Mouse (Mus musculus) retina, adult 2 months (tissue): ENCODE data around the gene C1qtnf1.
"Not testable (repeated sequence)": the region's sequence is repeated elsewhere in the genome, so short reads cannot be mapped to it uniquely, and the experiment has no call there.

ENCODE experiments used
- DNase-seq: peaks from one replicate; pipeline ENCODE4 v3.0.0-alpha.2; 2012; ENCODE audit warnings: low read depth, low spot score

The C1qtnf1 gene

DNA sequence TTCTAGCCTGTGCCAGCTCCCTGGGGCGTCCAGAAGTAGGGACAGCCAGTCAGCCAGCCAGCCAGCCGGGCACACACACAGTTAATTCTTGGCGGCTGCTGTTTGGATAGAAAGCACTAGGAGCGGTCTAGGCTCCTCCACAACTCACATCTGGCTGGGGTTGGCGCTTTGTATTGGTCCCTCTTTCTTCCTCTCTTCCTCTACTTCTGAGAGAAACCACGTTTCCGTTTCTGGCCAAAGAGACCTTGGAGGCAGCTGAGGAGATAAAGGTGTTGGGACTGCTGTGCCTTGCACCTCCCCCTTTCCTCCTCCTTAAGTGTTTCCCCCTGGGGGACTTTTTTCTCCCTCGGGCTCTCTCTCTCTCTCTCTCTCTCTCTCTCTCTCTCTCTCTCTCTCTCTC lies at the start of gene C1qtnf1:
Gene C1qtnf1, plus strand, starts transcription at position 218 of the 400 bp plus-strand sequence.
- no peak for DNase-seq

DNA sequence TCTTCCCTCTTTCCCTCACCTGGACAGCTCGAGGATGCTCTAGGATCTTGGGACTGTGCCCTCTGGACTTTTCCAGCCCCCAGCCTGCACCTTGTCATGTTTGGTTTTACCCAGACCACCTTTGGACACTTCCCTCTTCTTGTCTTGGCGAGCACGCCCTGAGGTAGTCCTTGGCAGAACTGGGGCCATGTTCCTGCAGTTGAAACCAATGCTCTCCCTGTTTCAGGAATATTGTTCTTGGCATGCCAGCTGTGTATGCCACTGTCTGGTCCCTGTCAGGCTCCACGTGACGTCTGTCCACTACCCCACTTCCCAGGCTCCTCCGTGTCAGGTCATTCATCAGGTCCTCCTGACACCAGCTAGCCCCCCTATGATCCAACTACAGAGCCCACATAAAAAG lies 49.3 kb upstream of the C1qtnf1 start:
- DNase-seq, result no peak

DNA sequence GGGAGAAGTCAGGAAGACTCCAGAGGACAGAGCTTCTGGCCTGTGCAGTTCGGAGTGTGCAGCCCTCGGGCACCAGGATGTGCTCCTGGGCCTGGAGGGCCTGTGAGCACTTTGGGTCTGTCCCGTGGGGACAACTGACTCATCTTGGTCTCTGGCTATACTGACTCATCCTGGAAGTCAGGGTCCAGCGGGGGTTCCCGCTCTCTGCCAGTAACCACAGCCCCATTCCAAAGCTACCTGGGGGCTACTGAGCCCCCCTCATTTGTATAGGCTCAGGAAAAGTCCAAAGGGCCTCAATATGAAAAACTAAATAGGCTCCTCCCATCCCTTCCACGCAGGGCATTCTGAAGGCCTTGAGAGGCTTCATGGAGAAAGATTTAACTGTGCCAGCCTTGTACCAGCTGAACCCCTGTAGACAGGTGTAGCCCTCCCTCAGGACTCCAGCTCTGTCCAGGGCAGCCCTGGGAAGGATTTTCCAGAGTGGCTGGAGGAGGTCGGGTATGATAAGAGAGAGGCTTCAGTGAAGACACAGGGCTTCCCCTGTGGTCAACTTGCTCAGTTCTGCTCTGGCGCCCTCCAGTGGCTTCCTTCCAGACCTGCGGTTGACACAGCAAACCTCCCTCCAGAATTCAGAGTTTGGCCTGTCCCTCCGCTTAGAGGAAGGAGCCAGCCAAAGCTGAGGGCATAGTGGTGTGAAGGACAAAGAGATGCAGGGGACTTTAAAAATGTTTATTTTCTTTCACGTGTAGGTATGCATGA lies 48.6 kb upstream of the C1qtnf1 start:
- peak; percentile 36 for DNase-seq

DNA sequence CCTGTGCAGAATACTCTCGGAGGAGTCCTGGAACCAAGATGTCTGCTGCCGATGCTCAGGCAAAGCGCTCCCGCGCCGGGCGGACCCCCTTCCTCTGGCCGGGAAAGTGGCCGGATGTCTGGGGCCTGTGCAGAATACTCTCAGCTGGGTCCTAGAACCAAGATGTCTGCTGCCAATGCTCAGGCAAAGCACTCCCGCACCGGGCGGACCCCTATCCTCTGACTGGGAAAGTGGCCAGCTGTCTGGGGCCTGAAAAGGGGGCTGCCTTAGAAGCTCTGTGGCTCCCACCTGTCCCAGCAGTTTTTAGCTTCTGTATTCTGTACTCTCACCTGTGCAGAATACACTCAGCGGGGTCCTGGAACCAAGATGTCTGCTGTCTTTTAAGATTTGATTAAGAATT lies 40.2 kb upstream of the C1qtnf1 start:
- DNase-seq, result not testable (repeated sequence)

DNA sequence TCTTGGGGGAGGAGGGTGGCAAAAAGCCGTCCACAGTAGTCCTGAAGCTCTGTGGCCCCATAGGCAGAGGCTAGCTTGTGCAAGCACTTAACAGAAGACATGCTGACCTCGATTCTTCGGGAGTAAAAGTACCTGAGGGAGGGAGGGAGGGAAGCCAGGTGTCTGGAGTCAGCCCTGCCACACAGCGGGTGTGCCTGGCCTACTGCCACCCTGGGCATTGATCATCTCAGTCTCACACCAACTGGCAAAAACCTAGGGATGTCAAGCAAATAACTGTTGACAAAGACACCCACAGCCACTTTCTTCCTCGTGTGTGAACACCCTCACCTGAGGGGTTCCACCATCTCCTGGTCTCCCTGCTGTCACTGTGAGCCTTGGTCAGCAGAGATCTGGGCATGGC lies 34.0 kb upstream of the C1qtnf1 start:
- DNase-seq, result no peak

DNA sequence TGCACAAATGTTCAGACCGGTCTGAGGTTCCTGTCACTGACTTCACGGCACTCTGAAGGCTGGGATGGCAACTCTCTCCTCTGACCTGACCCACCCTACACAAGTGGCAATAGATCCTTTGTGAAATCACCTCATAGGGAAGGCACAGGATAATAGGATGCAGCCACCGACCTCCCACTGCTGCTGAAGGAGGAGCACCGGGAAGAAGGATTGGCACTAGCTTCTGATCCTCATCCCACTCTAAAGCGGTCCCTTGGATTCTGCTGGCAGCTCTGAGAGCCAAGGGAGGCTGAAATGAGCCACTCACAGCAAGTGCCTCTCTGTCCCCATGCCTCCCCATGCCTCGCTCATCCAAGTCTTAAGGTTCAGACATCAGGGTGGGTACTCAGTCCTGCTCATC lies 33.5 kb upstream of the C1qtnf1 start:
- no peak for DNase-seq

DNA sequence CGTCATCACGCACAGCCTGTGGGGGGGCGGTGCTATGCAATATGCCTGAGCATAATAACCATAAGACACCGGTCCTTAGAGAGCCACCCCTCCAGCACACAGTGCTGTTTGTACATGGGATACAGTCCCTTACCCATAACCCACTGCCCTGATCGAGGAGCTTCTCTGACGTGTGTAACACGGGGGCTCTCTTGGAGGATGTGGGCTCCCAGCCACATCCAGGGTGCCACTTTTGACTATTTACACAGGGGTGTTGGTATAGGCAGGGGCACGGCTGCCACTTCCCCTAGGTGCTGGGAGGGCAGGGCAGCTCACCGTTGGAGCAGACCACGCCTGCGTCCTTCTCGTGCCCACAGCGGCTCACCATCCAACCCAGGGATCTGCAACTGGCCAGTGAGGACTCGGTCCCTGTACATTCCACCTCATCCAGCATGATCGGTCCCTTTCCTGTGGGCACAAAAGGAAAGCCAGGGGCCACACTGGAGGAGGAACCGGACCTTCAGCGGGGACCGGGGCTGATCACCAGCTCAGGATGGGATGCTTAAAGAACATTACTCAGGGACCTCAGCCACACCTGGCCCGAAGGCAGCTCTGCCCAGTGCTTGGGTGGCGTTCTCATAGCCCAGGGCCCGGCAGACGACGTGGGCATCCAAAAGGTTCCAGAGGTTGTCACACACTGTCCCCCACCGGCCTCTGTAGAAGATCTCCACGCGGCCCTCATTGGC lies 30.0 kb upstream of the C1qtnf1 start:
- no peak for DNase-seq

DNA sequence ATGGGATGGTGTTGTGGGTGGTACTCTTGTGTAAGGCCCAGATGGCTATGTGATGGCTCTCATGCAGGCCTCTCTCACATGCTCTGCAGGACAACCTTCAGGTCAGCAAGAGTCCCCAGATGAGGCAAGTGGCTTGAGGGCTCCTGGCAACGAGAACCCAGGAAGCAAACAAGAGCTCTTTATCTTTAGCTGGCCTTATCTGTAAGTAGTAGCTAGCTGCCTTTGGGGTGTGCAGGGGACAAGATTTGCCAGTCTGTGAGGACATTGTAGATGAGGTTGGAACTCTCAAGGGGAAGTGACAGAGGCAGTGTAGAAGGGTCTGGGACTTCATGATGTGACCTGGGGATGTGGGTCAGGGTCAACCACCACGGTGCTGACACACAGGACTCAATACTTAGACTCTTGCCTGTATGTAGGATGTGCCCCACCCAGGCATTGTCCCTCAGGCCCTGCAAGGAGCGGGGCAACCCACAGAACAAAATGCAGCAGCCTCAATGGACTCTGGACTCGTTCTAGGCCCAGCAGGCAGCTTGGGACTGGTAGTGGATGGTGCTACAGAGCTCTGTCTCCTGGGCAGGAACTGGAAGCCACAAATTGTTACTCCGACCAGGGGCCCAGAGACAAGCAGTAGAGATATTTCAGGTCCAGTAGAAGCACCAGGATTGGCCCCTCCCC lies 28.0 kb upstream of the C1qtnf1 start:
- no peak for DNase-seq

DNA sequence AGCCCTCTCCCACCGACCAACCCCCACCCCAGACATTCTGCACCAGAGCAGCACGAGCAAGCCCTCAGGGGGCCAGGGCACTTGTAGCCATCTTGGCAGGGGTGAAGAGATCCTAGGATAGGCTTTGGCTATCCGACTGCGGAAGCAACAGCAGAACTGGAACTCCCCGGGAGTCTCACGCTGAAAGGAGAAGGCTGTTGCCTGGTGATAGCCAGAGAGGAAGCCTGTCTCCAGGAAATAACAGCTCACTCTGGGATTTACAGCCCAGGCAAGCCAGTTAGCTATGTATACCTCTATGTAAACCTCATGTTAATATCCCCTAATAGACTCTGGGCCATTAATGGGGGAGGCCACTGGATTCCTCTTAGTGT lies 27.5 kb upstream of the C1qtnf1 start:
- no peak for DNase-seq

DNA sequence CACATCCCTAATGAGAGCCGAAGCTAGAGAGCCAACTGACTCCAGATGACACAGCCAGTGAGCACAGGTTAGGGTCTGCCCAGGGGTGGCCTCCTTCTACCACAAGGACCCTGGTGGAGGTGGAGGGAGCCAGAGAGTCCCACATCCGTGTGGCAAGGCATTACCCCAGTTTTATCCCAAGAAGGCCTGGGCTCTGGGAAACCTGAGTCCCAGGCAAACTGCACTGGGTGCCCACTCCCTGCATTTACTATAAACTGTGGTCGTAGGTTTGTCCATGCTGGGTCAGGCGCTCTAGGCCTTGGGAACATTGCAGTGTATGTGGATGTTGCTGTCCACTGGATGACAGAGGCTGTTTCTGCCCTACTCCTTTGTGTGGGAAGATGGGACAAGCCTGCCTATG lies 26.8 kb upstream of the C1qtnf1 start:
- DNase-seq, result no peak

DNA sequence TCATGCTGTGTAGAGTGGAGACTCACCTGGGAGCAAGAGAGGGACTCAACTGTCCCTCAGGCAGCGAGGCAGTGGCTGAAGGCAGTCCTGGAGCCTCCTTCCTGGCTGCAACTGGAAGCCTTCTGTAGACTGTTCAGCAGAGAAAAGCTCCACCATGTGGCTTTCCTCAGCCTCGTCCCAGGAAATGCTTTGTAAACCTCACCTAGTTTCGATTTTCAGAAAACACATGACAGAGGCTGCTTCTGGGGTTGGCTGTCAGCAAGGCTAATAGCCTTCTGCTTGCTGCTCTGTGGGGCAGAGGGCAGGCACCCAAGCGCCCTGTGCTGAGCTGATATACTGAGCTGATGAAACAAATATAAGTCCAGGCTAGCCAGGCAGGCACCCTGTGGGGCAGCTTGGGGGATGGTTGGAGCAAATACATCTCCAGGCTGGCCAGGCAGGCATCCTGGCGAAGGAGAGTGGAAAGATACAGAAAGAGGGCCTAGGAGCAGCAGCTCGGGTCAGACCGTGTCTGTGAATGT lies 26.2 kb upstream of the C1qtnf1 start, which contains the start of gene Lgals3bp:
Gene Lgals3bp, minus strand, starts transcription at position 333 of the 521 bp plus-strand sequence.
- no peak for DNase-seq

DNA sequence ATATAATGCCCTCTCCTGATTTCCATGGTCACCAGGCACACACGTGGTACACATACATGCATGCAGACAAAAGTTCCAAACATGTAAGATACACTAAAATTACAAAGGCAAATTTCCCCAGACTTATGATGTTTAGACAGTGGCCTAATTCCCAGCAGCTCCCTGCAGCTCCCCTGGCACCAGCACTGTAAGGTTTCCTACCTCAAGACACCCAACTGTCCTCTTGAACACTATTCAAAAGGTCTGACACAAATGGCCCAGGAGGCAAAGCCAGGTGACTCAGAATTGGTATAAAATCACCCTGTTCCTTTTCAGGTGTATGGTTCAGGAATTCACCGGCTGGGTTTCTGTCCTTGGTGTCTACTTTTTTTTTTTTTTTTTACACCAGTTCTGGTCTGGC lies 24.8 kb upstream of the C1qtnf1 start:
- no peak for DNase-seq

DNA sequence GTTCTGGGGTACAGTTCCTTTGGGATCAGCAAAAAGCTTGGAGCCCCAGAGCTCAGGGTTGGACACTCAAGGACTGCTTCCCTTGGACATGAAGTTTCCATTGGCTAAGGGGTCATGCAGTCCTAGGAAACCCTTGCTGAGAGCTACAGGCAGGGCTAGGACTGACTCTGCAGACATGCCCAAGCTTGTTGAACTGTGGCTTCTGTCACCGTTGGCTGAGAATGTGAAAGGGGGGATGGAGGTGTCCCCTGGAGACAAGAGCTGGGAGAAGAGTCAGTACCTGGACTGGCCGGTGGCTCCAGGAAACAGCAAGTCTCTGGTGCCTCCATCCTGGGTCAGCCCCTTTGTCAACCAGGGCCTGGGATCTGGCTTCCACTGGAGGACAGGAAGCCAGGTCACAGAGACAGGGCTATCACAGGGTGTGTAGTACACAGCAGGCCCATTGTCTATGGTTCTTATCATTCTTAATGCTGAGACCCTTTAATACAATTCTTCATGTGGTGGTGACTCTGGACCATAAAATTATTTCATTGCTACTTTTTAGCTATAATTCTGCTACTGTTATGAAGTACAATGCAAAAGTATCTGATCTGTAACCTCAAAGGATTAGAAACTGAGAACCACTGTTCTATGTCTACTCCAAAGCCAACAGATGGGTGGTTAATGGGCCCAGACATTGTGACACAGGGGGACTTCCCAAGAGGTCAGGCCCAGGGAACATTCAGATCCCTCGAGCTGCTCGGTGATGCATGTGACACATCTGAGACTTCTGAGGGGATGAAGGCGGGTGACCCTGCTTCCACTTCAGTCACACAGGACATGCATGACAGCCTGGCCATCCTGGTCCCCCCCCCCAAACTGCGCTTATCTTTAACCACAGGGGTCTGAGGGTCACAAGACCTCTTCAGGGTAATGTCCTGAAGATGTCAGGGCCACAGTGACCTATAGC lies 23.8 kb upstream of the C1qtnf1 start:
- no peak for DNase-seq

DNA sequence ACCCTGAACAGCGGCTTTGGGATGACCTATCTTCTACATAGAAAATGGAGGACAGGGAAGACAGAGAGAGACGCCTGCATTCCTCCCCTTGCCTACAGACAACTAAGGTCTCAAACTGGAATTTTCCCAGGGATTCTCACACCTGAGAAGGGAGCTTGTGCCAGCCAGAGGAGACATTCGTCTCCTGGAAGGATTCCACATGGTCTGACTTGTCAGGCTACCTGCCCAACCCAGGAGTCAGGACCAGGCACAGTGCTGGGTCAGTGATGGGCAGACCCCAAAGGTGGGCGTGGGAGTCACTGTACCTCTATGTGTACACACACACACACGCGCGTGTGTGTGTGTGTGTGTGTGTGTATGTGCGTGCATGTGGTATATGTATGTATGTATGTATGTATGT lies 22.7 kb upstream of the C1qtnf1 start:
- no peak for DNase-seq

DNA sequence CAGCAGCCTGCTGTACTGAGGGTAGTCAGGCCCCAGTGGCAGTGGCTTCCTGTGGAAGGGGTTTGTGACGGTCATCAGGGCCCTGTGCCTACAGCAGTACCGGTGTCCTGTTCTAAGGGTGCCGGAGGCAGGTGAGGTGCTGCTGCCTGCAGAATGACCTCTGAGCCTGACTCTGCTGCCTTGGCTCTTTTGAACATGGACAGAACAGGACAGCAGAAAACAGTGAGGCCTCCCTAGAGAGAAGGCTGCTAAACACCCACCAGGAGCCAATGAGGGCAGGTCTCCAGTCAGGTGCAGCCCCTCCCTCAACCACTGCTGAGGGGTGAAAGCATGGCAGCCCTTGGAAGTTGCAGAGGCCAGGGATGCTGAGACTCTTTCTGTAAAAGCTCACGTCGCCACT lies 21.5 kb upstream of the C1qtnf1 start:
- no peak for DNase-seq

DNA sequence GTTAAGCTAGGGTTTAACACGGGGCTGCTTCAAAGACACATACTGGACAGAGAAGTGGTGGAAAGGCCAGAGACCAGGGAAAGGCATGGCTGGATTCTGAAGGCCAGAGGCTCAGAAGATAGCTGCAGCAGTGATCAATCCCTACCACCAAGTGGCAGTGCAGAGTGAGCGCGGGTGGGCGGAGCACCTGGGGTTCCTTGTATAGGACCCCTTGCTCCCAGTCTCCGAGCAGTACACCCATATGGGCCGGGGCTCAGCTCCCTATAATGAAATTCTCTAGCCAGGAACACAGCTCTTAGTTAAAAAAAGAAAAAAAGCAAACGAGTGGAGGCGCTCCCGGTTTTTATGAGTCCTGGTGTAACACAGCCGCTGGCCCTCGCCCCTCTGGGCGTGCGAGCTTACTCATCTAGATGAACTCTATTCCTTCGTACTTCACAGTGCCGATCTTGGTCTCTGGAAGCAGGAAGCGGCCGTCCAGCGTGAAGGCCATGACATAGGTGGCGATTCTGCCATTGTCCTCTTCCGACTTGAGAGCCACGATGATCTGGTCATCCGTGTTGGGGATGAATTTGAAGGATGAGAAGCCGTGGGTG lies 20.6 kb upstream of the C1qtnf1 start:
- DNase-seq, result no peak

DNA sequence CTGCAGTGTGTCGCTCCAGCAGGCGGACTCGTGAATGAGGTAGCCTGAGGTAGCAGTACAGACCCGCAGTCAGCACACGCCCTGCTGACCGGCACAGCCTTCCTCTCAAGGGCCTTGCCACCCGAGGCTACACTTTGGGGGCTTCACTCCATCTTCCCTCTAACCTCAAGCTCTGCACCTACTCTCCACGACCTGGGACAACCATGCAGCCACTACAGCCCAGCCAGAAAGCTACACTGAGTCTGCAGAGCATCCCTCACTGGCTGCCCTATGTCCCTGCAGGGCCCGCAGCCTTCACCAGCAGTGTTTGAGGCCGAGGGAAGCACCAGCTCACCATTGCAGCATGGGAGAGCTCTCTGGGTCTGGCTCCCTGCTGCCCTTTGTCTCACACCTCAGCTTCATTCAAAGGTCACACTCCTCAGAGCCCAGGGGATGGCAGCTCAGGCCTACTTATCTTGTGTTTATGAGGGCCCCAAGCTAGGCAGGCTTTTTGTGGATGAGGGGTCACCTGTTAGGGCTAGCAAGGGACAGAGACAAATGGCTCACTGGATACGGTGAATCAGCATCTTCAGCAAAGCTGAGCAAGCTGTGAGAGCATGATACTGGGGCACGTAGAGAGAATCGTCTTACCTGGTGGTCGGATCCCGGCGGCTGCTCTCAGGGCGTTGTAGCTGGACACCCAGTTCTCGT lies 19.8 kb upstream of the C1qtnf1 start:
- DNase-seq, result no peak

DNA sequence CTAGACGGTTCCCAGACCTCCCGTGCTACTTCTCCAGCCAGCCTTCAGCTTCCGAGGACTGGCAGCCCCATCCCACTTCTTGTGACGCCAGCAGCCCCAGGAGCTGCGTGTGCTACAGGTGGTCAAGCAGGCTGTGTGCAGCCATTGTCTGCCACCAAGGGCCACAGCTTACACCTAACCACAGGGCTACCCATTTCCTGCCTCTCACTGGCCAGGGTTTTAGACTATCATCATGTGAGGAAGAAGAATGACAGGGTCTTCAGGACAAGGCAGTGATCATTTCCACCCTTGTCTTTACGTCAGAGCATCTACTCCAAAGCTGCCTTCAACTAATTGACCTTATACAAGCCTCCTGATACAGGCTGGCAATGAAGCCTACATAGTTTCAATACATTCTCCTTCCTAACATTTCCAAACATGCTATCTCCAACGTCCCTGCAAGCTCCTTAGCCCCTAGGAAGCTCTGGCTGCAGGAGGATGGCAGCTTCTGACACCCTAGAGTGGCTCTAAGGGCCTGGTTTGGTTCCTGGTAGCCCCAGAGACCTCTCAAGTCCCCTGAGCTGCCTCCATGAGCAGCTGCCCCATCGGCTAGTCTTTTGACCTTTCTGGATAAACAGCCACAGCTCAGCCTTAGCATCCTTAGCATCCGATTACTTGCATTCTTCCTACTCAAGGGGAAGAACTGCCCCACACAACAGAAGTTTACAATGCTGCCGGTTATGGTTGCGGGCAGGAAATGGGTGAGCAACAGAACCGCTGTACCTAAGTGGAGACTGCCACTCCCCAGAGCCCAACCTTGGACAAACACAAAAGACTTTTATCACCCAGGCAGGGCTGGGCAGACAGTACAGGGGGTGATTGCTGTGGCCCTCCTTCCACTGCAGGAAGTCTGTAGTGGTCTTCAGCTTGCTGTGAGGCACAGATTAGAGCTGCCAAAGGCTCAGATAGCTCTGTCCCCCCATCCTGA lies 18.6 kb upstream of the C1qtnf1 start:
- DNase-seq, result no peak

DNA sequence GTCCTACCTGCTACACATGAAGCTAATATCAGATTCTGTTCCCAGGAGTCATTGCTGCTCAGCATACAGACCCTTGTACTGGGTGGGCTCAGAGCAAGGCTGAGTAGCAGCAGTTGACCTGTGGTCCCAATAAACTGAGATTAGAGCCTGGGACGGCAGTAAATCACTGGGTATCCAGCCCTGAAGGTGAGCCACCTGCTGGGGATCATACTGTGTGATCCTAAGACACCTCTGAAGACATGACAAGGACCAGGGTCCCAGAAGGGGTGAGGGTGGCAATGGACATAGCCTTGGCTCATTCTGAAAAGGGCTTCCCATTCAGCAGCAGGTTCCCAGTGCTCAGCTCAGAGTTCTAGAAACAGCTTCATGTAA lies 17.9 kb upstream of the C1qtnf1 start:
- DNase-seq, result no peak
